15 mouse cellular contexts compared by ENCODE assay signal in genomic region chr11:46202547-46202887, GRCm38 (mm10). TPM values are rescaled to one million over a fixed set of nuclear protein-coding genes. Genes with fewer than 3 reads are reported as not detected.
DNase-seq lines count a peak whose midpoint lies in the region; ATAC-seq lines count a peak whose summit lies in the region.
"Had no signal": no experiment of that assay in that cellular context is flagged by ENCODE, and none has a peak within 500 bp of the region (broad histone marks: within the 10 kb centered on the region; RNA-seq: fewer than 3 reads in every experiment).

No protein-coding gene starts in this region.

- H3K27me3 ChIP-seq in heart, embryonic 10.5 days (ENCODE audit: insufficient read depth, poor library complexity, severe bottlenecking): no peaks in the 10 kb centered on the region
- H3K27me3 ChIP-seq in kidney, embryonic 15.5 days: no peaks in the 10 kb centered on the region
- H3K27me3 ChIP-seq in embryonic facial prominence, embryonic 10.5 days (replicated peaks; ENCODE audit: low read depth, poor library complexity, severe bottlenecking): no peaks in the 10 kb centered on the region

- intact Hi-C loops in heart, postnatal 36 days (cut with DNase I): no loop called here

- ATAC-seq in kidney, embryonic 15.5 days (replicated peaks; ENCODE audit: low FRiP score): no peak
- no peak; the same call in 1 of the 2 replicates for ATAC-seq in frontal cortex, adult (ENCODE audit: low TSS enrichment)
- ATAC-seq: liver, postnatal 0 days had no signal

- H3K4me2 ChIP-seq in kidney, embryonic 15.5 days: no peak overlapping the region

- H3K4me3 ChIP-seq in heart, embryonic 10.5 days: peak overlapping the region; percentile 27; the same call in 1 of the 2 replicates
- H3K4me3 ChIP-seq in kidney, embryonic 15.5 days (replicated peaks): no peak overlapping the region
- no peak overlapping the region for H3K4me3 ChIP-seq in embryonic facial prominence, embryonic 10.5 days

- 0 out of 2 replicates have a peak, but pooled peaks cover 4% of the 10 kb centered on the region for H3K36me3 ChIP-seq in heart, embryonic 10.5 days
- H3K36me3 ChIP-seq in kidney, embryonic 15.5 days: 0 out of 2 replicates have a peak, but pooled peaks cover 5% of the 10 kb centered on the region
- H3K36me3 ChIP-seq in embryonic facial prominence, embryonic 10.5 days (replicated peaks): peaks cover 30% of the 10 kb centered on the region

- no peak for DNase-seq in heart, embryonic 10.5 days (ENCODE audit: low spot score)
- DNase-seq in heart, postnatal 36 days: no peak
- no peak for DNase-seq in kidney, adult 18-20 months
- DNase-seq in embryonic facial prominence, embryonic 10.5 days (ENCODE audit: low spot score): no peak
- DNase-seq in lung, postnatal 36 days: peak; percentile 38
- no peak for DNase-seq in adrenal gland, postnatal 14 days
- DNase-seq: adrenal gland, adult 2 months; cerebellum, postnatal 10 days; kidney, adult 9 months; liver, postnatal 0 days; retina, postnatal 1 day had no signal

- no peaks in the 10 kb centered on the region for H3K9me3 ChIP-seq in heart, embryonic 10.5 days
- no peaks in the 10 kb centered on the region for H3K9me3 ChIP-seq in kidney, embryonic 15.5 days (replicated peaks)
- no peaks in the 10 kb centered on the region for H3K9me3 ChIP-seq in embryonic facial prominence, embryonic 10.5 days

- H3K9ac ChIP-seq in kidney, embryonic 15.5 days: no peak overlapping the region
- H3K9ac ChIP-seq: liver, postnatal 0 days had no signal

- 9% methylated on average over 10 of the region's 10 CpGs for WGBS in heart, embryonic 10.5 days
- 42% methylated on average over 10 of the region's 10 CpGs for WGBS in kidney, embryonic 15.5 days
- WGBS in embryonic facial prominence, embryonic 10.5 days: 72% methylated on average over 10 of the region's 10 CpGs

- H3K4me1 ChIP-seq in heart, embryonic 10.5 days: peaks cover 74% of the 10 kb centered on the region
- peaks cover 52% of the 10 kb centered on the region for H3K4me1 ChIP-seq in kidney, embryonic 15.5 days
- H3K4me1 ChIP-seq in embryonic facial prominence, embryonic 10.5 days: peaks cover 41% of the 10 kb centered on the region

- peak overlapping the region; percentile 88 for H3K27ac ChIP-seq in heart, embryonic 10.5 days
- 0 out of 2 replicates have a peak overlapping the region, but pooled peaks have one; percentile 6 for H3K27ac ChIP-seq in kidney, embryonic 15.5 days
- H3K27ac ChIP-seq in embryonic facial prominence, embryonic 10.5 days (replicated peaks): peak overlapping the region; percentile 66

RNA-seq across cellular contexts. Expression of gene Fndc9, which starts 32.8 kb away (rescaled TPM):
- 0.07 and 0.18 TPM in 2 replicates for polyA plus RNA-seq in heart, embryonic 10.5 days (2016; fragmentation: Nextera tagmentation; extraction: Ambion mirVana)
- total RNA-seq in heart, postnatal 36 days (2021): not detected
- polyA plus RNA-seq in kidney, embryonic 15.5 days (2015; fragmentation: Nextera tagmentation; extraction: Ambion mirVana): 0.13 and 0.21 TPM in 2 replicates
- polyA plus RNA-seq in embryonic facial prominence, embryonic 10.5 days (2016; fragmentation: Nextera tagmentation; extraction: Ambion mirVana): 0.26 and 0.29 TPM in 2 replicates
- total RNA-seq in adrenal gland, postnatal 14 days (2021): not detected in 2 replicates
- total RNA-seq: adrenal gland, adult 2 months; hematopoietic stem cell, adult 5-6 weeks had no signal
- polyA plus RNA-seq: adrenal gland, adult 2 months had no signal

RNA-seq across cellular contexts. Expression of gene Nipal4, which starts 36.2 kb away (rescaled TPM):
- 7.8 and 15.7 TPM in 2 replicates for polyA plus RNA-seq in heart, embryonic 10.5 days (2016; fragmentation: Nextera tagmentation; extraction: Ambion mirVana)
- total RNA-seq in heart, postnatal 36 days (2021): under 1 TPM; 0.08 to 0.11 TPM
- polyA plus RNA-seq in kidney, embryonic 15.5 days (2015; fragmentation: Nextera tagmentation; extraction: Ambion mirVana): 0.48 and 1.2 TPM in 2 replicates
- polyA plus RNA-seq in embryonic facial prominence, embryonic 10.5 days (2016; fragmentation: Nextera tagmentation; extraction: Ambion mirVana): 0.29 and 0.71 TPM in 2 replicates
- total RNA-seq in adrenal gland, postnatal 14 days (2021): not detected in 2 replicates
- total RNA-seq: adrenal gland, adult 2 months; hematopoietic stem cell, adult 5-6 weeks had no signal
- polyA plus RNA-seq: liver, postnatal 0 days; neural tube, embryonic 14.5 days had no signal

Comparison
In these comparisons a context has a peak if more than half of its experiments do, and no peak if none do; other contexts are left out.
1. H3K27ac ChIP-seq: peak in every context shown above with its lines; median percentile 88 in heart, embryonic 10.5 days; 66 in embryonic facial prominence, embryonic 10.5 days; 6 in kidney, embryonic 15.5 days.